Mouse (Mus musculus) lung, embryonic 15.5 days (tissue): ENCODE data around the gene Avpr1a. TPM values are rescaled to one million over a fixed set of nuclear protein-coding genes. Genes with fewer than 3 reads are reported as not detected.

Source experiments
- ATAC-seq: fragments of 200-750 bp; cut with Nextera tagmentation; 2 replicates; pipeline ENCODE4 v1.8.0; 2017; ENCODE audit warnings: moderate number of reproducible peaks, borderline replicate concordance; ENCODE audit not compliant: low FRiP score, low TSS enrichment; ENCODE audit errors: extremely low read depth
- H3K27ac ChIP-seq: fragments of 300-500 bp; sonication (generic); 2 replicates; pipeline ENCODE4 v1.5.1; 2015; ENCODE audit warnings: moderate library complexity, mild to moderate bottlenecking, inconsistent platforms
- H3K27me3 ChIP-seq: fragments of 300-500 bp; sonication (generic); 2 replicates; pipeline ENCODE4 v1.6.1; 2015; ENCODE audit warnings: inconsistent platforms
- H3K36me3 ChIP-seq: fragments of 300-500 bp; sonication (generic); 2 replicates; pipeline ENCODE4 v1.6.1; 2015; ENCODE audit warnings: inconsistent platforms
- H3K4me1 ChIP-seq: fragments of 300-500 bp; sonication (generic); 2 replicates; pipeline ENCODE4 v1.6.1; 2015; ENCODE audit warnings: inconsistent platforms
- H3K4me2 ChIP-seq: fragments of 300-500 bp; sonication (generic); 2 replicates; pipeline ENCODE4 v1.6.1; 2015; ENCODE audit warnings: inconsistent platforms, mild to moderate bottlenecking, moderate library complexity
- H3K4me3 ChIP-seq: fragments of 300-500 bp; sonication (generic); 2 replicates; pipeline ENCODE4 v1.5.1; 2015; ENCODE audit warnings: mild to moderate bottlenecking, inconsistent platforms
- H3K9ac ChIP-seq: fragments of 300-500 bp; sonication (generic); 2 replicates; pipeline ENCODE4 v1.6.1; 2015; ENCODE audit warnings: inconsistent platforms
- H3K9me3 ChIP-seq: fragments of 300-500 bp; sonication (generic); 2 replicates; pipeline ENCODE4 v1.6.1; 2016; ENCODE audit warnings: inconsistent platforms
- WGBS: fragments of 180-500 bp; shearing (Covaris S2); methylation state at CpG from one replicate; pipeline ENCODE4 v1.1.7; 2015; 5-methylcytosine and 5-hydroxymethylcytosine counted together
- polyA plus RNA-seq: library from polyadenylated mRNA; unstranded; fragments of >200 nt; fragmentation: Nextera tagmentation; extraction: Ambion mirVana; gene quantifications from 2 replicates; pipeline ENCODE4 v1.2.1, GENCODE M21; 2015

Gene Avpr1a
- polyA plus RNA-seq, 1 experiment from 2014 or later, result 1.3 TPM

GRCm38 (mm10) chr10:122476846-122477245, 28.5 kb downstream of the Avpr1a start:
- H3K9ac ChIP-seq, result no peak overlapping the region
- no peak overlapping the region for H3K4me3 ChIP-seq
- H3K9me3 ChIP-seq, result no peaks in the 10 kb centered on the region
- no peak overlapping the region for H3K4me2 ChIP-seq
- H3K36me3 ChIP-seq, result no peaks in the 10 kb centered on the region
- no peak overlapping the region for H3K27ac ChIP-seq
- no peak for ATAC-seq
- H3K27me3 ChIP-seq, result no peaks in the 10 kb centered on the region
- WGBS, result 88% methylated on average over 5 of the region's 5 CpGs
- H3K4me1 ChIP-seq, result no peaks in the 10 kb centered on the region

GRCm38 (mm10) chr10:122498551-122498950, 50.3 kb downstream of the Avpr1a start:
- Histone ChIP-seq H3K9me3 (no peaks in the 10 kb centered on the region), H3K4me2 (no peak overlapping the region), H3K4me3 (no peak overlapping the region), H3K27ac (no peak overlapping the region), H3K4me1 (no peaks in the 10 kb centered on the region), H3K36me3 (no peaks in the 10 kb centered on the region), H3K9ac (no peak overlapping the region), H3K27me3 (no peaks in the 10 kb centered on the region)
- 25% methylated on average over 2 of the region's 2 CpGs for WGBS
- peak; percentile 31; the same call in 1 of the 2 replicates for ATAC-seq

GRCm38 (mm10) chr10:122499306-122499705, 51.0 kb downstream of the Avpr1a start:
- Histone ChIP-seq H3K9ac (no peak overlapping the region), H3K27ac (no peak overlapping the region)
- WGBS, result 80% methylated on average over 6 of the region's 6 CpGs

More at GRCm38 (mm10) chr10:122499306-122499705, 51.0 kb downstream of the Avpr1a start:
- Histone ChIP-seq H3K4me2 (no peak overlapping the region), H3K9me3 (no peaks in the 10 kb centered on the region), H3K4me1 (no peaks in the 10 kb centered on the region), H3K4me3 (no peak overlapping the region), H3K27me3 (no peaks in the 10 kb centered on the region), H3K36me3 (no peaks in the 10 kb centered on the region)
- ATAC-seq, result no peak

Other genes with a start within 250 kb of the Avpr1a start
- 7.1 and 7.6 TPM in 2 replicates for gene Ppm1h, start 230.3 kb downstream of the Avpr1a start, polyA plus RNA-seq